Mouse (Mus musculus) C2C12 (cell line): ENCODE measurements at regions not wholly inside any gene's neighbourhood (a gene's known extent, or its start where the extent isn't known, plus 50 kb on each side); places are given as distances from the start of the nearest gene placed in this dataset.

Experiments
- H3K27me3 ChIP-seq: one replicate; pipeline ENCODE4 v1.6.1; 2011; ENCODE audit not compliant: control insufficient read depth, insufficient read depth, insufficient read length
- H3K36me3 ChIP-seq: one replicate; pipeline ENCODE4 v1.6.1; 2011; ENCODE audit not compliant: control insufficient read depth, insufficient read depth
- H3K4me3 ChIP-seq: one replicate; pipeline ENCODE4 v1.5.1; 2011; ENCODE audit warnings: mild to moderate bottlenecking, control low read depth; ENCODE audit not compliant: poor library complexity, insufficient read depth, severe bottlenecking
- H3K79me2 ChIP-seq: one replicate; pipeline ENCODE4 v1.6.1; 2011; ENCODE audit not compliant: control insufficient read depth, insufficient read depth
- H3K79me3 ChIP-seq: one replicate; pipeline ENCODE4 v1.6.1; 2011; ENCODE audit warnings: low read depth, control low read depth
- H3ac ChIP-seq: one replicate; pipeline ENCODE3; 2011; ENCODE audit warnings: low read depth; ENCODE audit not compliant: control insufficient read depth, insufficient read length
- CEBPB ChIP-seq: IDR thresholded peaks from one replicate; pipeline ENCODE4 v1.6.1; 2011; ENCODE audit warnings: low read depth, mild to moderate bottlenecking, control low read depth, moderate library complexity
- CTCF ChIP-seq: IDR thresholded peaks from one replicate; pipeline ENCODE4 v1.5.1; 2011; ENCODE audit not compliant: control insufficient read depth, insufficient read depth, insufficient read length
- FOSL1 ChIP-seq: IDR thresholded peaks from one replicate; pipeline ENCODE4 v1.8.0; 2011; ENCODE audit warnings: mild to moderate bottlenecking, low read length; ENCODE audit not compliant: poor library complexity, insufficient read depth, severe bottlenecking
- MAX ChIP-seq: IDR thresholded peaks from one replicate; pipeline ENCODE4 v1.6.1; 2011; ENCODE audit warnings: mild to moderate bottlenecking, control low read depth
- MYOD1 ChIP-seq: IDR thresholded peaks from one replicate; pipeline ENCODE4 v1.6.1; 2011; ENCODE audit warnings: low read depth; ENCODE audit not compliant: control insufficient read depth, insufficient read length
- MYOG ChIP-seq: IDR thresholded peaks from one replicate; pipeline ENCODE4 v1.6.1; 2011; ENCODE audit not compliant: control insufficient read depth, insufficient read length; ENCODE audit errors: extremely low read depth
- USF1 ChIP-seq: IDR thresholded peaks from one replicate; pipeline ENCODE4 v1.6.1; 2011; ENCODE audit warnings: low read depth, mild to moderate bottlenecking, control low read depth, moderate library complexity

DNA sequence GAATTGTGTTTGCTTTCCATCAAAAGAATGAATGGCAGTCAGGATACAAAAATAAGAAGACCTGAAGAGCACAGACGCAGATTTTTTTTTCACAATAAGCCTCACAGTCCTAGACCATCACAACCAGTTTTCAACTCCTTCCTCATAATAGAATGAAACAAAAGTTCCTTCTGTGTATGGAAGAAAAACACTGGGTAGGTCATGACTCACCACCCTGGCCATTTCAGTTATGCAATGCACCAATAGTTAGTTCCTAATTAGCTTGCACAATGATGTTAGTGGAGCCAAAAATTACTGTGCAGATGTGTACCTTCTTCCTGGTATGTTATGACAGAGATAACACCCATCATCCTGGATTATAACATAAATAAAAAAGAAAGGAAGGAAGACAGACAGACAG is 111.4 kb downstream of the Cep44 start:
- no peaks in the 10 kb centered on the region for H3K79me2 ChIP-seq
- H3K36me3 ChIP-seq: no peaks in the 10 kb centered on the region
- no peak overlapping the region for H3K4me3 ChIP-seq
- H3ac ChIP-seq: no peak overlapping the region
- H3K79me3 ChIP-seq: no peaks in the 10 kb centered on the region
- no peaks in the 10 kb centered on the region for H3K27me3 ChIP-seq
- TF ChIP-seq CEBPB: peak; percentile 95
- TF ChIP-seq MAX: no peak

DNA sequence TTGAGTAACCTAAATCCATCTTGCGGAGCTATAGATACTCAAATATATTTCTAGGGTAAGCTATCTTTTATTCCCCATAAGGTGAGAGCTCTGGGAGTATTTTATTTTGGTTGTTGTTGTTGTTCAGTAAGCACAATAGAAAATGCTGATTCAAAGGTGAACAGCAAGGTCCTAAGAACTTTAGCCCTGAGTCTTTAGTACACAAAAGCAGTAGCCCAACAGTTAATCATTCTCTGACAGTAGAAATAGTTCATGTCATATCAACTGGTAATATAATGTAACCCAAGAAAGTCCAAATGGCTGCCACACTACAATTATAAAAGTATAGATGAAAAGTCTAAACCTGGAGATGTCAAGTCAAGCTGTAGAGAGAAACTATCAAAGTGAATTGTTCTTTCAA is 116.0 kb downstream of the Cep44 start:
- H3ac ChIP-seq: no peak overlapping the region
- no peaks in the 10 kb centered on the region for H3K79me3 ChIP-seq
- no peaks in the 10 kb centered on the region for H3K27me3 ChIP-seq
- TF ChIP-seq USF1: no peak
- TF ChIP-seq CEBPB: no peak
- no peak for TF ChIP-seq MYOD1
- TF ChIP-seq MAX: no peak
- no peak for TF ChIP-seq CTCF
- no peak for TF ChIP-seq FOSL1
- no peak for TF ChIP-seq MYOG
- H3K79me2 ChIP-seq: no peaks in the 10 kb centered on the region
- H3K36me3 ChIP-seq: no peaks in the 10 kb centered on the region
- no peak overlapping the region for H3K4me3 ChIP-seq

GRCm38 (mm10) chr8:56412026-56412425 is 117.6 kb downstream of the Hpgd start:
- Histone ChIP-seq H3ac (no peak overlapping the region), H3K36me3 (no peaks in the 10 kb centered on the region), H3K79me3 (no peaks in the 10 kb centered on the region), H3K27me3 (no peaks in the 10 kb centered on the region), H3K79me2 (no peaks in the 10 kb centered on the region), H3K4me3 (no peak overlapping the region)
- TF ChIP-seq MAX (no peak), CEBPB (no peak), MYOD1 (no peak), USF1 (no peak), MYOG (no peak), FOSL1 (no peak), CTCF (no peak)

DNA sequence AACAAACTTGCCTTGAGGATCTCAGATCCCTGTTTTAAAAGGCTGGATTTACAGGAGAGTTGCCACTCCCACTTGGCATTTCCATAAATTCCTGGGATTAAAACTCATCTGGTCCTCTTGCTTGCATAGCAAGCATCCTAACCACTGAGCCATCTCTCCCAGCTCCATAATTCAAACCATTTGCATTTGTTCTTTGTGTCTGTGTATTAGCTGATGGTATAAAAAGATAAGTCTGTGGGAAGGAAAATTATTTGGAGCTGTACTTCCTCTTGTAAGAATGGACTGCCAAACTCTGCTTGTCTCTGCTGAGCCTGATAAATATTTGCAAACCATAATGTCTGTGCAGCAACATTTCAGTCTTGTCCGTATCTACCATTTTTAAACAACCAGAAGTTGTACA is 116.0 kb downstream of the Hpgd start:
- no peaks in the 10 kb centered on the region for H3K36me3 ChIP-seq
- no peaks in the 10 kb centered on the region for H3K27me3 ChIP-seq
- H3K4me3 ChIP-seq: no peak overlapping the region
- no peak overlapping the region for H3ac ChIP-seq
- TF ChIP-seq CEBPB (no peak), USF1 (no peak), FOSL1 (no peak), CTCF (no peak), MYOD1 (no peak), MAX (no peak), MYOG (no peak)
- no peaks in the 10 kb centered on the region for H3K79me2 ChIP-seq
- H3K79me3 ChIP-seq: no peaks in the 10 kb centered on the region

- Histone ChIP-seq H3ac (no peak overlapping the region), H3K4me3 (no peak overlapping the region), H3K79me2 (no peaks in the 10 kb centered on the region), H3K36me3 (no peaks in the 10 kb centered on the region), H3K27me3 (no peaks in the 10 kb centered on the region), H3K79me3 (no peaks in the 10 kb centered on the region)
- TF ChIP-seq CTCF (no peak), MYOG (no peak), FOSL1 (no peak), MYOD1 (no peak), MAX (no peak), USF1 (no peak), CEBPB (no peak)
Observed at GRCm38 (mm10) chr8:56407267-56407666, 112.9 kb downstream of the Hpgd start.

DNA sequence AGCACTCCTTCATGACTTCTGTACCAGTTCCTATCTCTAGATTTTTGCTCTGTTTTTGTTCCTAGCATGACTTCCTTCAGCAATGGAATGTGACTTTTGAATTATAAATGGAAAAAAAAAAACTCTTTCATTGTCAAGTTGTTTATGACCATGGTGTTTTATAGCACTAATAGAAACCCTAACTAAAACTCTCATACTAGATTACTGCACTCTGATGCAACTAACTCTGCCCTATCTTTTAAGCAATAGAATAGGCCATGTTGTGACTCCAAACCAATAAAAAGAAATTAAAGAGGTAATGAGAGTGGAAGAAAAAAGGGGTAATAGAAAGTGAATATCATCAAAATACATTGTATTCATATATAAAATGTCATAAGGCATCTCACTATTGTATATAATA is 111.9 kb downstream of the Hpgd start:
- H3K27me3 ChIP-seq: no peaks in the 10 kb centered on the region
- no peak for TF ChIP-seq CEBPB
- no peak overlapping the region for H3K4me3 ChIP-seq
- H3K36me3 ChIP-seq: no peaks in the 10 kb centered on the region
- H3K79me3 ChIP-seq: no peaks in the 10 kb centered on the region
- H3K79me2 ChIP-seq: no peaks in the 10 kb centered on the region
- no peak overlapping the region for H3ac ChIP-seq
